Mouse (Mus musculus): ENCODE results near the gene Plekhh3. TPM values are rescaled to one million over a fixed set of nuclear protein-coding genes. Genes with fewer than 3 reads are reported as not detected.
A peak's percentile ranks its signal among the peaks of the same experiment; 100 is the strongest.

Plekhh3 gene
- total RNA-seq, 1 experiment from 2014 or later = 0.81 TPM

DNA sequence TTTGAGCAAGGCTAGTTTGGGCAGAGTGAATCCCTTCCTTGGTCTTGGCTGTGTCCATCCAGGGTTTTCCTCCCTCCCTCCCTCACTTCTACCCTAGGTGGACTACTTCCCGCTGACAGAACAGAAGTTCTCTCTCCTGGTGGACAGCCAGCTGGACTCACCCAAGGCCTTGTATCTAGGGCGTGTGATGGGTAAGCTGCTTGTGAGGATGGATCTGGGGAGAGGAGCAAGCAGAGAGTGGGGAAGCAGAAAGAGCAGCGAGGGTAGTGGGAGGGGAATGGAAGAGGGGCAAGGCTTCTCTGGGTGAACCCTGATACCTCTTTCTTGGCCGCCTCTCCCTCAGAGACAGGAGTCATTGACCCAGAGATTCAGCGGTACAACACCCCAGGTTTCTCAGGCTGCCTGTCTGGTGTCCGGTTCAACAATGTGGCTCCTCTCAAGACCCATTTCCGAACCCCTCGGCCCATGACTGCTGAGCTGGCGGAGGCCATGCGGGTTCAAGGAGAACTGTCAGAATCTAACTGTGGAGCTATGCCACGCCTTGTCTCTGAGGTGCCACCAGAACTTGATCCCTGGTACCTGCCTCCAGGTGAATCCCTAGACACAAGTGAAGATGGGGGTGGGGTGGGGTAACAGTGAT is 17.1 kb upstream of the Plekhh3 start:
- ATAC-seq (ENCODE audit: extremely low read depth, insufficient number of reproducible peaks, low FRiP score, poor library complexity, severe bottlenecking) = no peak

DNA sequence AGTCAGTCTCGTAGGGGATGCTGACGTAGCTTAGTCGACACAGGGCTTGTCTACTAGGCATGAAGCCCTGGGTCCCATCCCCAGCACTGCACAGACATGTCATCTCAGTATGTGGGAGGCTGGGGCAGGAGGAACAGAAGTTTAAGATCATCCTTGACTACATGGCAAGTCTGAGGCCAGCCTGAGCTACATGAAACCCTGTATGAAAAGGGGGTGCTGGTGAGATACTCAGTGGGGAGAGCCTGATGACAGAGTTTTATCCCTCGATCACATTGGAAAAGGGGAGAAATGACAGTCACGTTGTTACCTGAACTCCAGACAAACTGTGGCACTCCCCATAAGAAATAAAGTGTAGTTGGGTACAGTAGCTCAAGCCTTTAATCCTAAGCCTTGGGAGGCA is 16.4 kb upstream of the Plekhh3 start:
- no peak for ATAC-seq (ENCODE audit: extremely low read depth, insufficient number of reproducible peaks, low FRiP score, poor library complexity, severe bottlenecking)

GRCm38 (mm10) chr11:101186526-101187247 is 15.5 kb upstream of the Plekhh3 start:
- ATAC-seq (ENCODE audit: extremely low read depth, insufficient number of reproducible peaks, low FRiP score, poor library complexity, severe bottlenecking) = no peak

DNA sequence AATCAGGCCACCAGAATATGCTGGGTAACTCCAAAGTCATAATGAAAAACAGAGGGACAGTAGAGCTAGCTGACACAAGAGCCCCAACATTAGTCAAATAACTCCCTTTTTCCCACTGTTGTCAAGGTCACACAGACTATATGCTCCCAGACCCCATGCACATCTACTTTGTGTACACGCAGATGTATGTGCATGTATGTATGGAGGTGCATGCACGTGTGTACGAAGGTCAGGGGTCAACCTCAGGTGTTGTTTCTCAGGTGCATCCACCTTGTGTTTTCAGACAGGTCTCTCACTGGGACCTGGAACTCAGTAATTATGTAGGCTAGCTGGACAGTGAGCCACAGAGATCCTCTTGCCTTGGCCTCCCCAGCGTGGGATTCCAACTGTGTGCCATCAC is 14.3 kb upstream of the Plekhh3 start:
- ATAC-seq (ENCODE audit: extremely low read depth, insufficient number of reproducible peaks, low FRiP score, poor library complexity, severe bottlenecking) = no peak

- ATAC-seq (ENCODE audit: extremely low read depth, insufficient number of reproducible peaks, low FRiP score, poor library complexity, severe bottlenecking) = no peak
Observed at GRCm38 (mm10) chr11:101184984-101185383, 13.8 kb upstream of the Plekhh3 start.

DNA sequence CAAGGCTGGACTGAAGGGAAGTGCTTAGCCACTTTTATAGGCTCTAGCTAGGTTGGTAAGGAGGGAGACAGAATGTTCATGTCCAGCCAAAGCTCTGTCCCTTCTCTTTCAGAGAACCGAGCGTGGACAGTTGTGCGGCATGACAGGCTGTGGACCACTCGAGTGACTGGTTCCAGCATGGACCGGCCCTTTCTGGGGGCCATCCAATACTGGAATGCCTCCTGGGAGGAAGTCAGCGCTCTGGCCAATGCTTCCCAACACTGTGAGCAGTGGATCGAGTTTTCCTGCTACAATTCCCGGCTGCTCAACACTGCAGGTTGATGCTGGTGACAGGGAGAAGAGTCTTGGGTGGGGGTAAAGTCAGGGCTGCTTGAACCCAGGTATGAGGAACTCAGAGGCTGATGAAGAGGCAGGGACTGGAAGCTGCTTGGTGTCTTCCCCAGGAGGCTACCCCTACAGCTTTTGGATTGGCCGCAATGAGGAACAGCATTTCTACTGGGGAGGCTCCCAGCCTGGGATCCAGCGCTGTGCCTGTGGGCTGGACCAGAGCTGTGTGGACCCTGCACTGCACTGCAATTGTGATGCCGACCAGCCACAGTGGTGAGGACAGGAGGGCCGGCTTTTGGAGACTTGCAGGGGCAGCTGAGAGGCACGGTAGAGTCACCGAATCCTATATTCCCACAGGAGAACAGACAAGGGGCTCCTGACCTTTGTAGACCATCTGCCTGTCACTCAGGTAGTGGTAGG is 11.8 kb upstream of the Plekhh3 start:
- no peak for ATAC-seq (ENCODE audit: extremely low read depth, insufficient number of reproducible peaks, low FRiP score, poor library complexity, severe bottlenecking)

DNA sequence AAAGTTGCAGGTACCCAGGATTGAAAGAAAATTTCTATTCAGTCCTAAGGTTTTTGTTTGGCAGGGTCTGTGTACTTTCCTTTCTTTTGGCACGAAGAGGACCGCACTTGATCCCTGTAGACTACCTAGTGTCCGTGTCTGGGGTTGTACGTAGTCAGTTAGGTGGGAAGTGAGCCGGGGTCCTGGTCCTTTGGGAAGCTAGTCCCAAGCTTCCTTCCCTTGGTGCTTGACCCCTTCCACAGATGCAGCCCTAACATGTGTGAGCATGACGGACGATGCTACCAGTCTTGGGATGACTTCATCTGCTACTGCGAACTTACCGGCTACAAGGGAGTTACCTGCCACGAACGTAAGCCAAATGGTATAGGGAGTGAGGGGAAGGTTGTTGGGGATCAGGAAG is 10.8 kb upstream of the Plekhh3 start:
- no peak for ATAC-seq (ENCODE audit: extremely low read depth, insufficient number of reproducible peaks, low FRiP score, poor library complexity, severe bottlenecking)

DNA sequence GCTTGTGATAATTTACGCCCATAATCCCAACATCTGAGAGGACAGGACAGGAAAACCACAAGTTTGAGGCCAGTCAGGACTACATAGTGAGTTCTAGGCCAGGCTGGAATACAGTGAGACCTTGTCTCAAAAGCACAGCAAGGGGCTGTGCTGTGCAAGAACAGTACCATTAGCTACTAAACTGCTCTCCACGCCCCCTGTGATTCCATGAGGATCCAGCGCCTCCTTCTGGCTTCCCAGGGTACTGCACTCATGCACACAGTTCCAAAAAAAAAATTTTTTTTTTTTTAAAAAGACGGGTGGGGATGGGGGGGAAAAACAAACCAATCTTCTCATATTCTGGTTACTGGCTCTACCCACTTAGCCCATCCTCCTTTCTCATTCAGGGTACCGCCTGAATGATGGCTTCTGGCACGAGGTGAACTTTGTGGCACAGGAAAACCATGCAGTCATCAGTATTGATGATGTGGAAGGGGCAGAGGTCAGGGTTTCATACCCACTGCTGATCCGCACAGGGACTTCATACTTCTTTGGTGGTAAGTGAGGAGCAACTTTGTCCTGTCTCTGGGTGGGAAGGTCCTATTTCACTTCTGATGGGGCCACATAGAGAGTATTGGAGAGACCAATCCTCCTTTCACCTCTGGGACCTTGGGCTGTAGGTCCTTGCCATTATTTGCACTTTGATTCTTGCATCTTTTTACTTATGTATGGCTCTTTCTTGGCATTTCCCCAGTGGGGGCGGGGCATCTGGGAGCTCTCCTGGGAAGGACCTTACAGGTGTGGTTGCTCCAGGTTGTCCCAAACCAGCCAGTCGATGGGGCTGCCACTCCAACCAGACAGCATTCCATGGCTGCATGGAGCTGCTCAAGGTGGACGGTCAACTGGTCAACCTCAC is 9.9 kb upstream of the Plekhh3 start:
- ATAC-seq (ENCODE audit: extremely low read depth, insufficient number of reproducible peaks, low FRiP score, poor library complexity, severe bottlenecking) = no peak

GRCm38 (mm10) chr11:101180261-101180660 is 9.1 kb upstream of the Plekhh3 start:
- ATAC-seq (ENCODE audit: extremely low read depth, insufficient number of reproducible peaks, low FRiP score, poor library complexity, severe bottlenecking) = no peak

DNA sequence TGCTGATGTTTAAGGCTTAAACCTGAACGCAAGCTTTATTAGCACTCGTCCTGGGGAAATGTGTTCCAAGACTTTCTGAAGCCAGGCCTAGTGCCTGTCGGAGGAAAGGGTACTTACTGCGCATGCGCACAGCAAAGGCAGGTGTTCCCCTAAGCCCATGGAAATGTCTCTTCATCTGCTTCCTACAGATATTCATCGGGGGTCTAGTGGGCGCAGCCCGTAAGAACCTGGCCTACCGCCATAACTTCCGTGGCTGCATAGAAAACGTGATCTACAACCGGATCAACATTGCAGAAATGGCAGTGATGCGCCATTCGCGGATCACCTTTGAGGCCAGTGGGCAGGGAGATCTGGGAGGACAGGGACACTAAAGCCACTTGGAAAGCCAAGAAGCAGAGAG is 8.2 kb upstream of the Plekhh3 start:
- ATAC-seq (ENCODE audit: extremely low read depth, insufficient number of reproducible peaks, low FRiP score, poor library complexity, severe bottlenecking) = no peak

DNA sequence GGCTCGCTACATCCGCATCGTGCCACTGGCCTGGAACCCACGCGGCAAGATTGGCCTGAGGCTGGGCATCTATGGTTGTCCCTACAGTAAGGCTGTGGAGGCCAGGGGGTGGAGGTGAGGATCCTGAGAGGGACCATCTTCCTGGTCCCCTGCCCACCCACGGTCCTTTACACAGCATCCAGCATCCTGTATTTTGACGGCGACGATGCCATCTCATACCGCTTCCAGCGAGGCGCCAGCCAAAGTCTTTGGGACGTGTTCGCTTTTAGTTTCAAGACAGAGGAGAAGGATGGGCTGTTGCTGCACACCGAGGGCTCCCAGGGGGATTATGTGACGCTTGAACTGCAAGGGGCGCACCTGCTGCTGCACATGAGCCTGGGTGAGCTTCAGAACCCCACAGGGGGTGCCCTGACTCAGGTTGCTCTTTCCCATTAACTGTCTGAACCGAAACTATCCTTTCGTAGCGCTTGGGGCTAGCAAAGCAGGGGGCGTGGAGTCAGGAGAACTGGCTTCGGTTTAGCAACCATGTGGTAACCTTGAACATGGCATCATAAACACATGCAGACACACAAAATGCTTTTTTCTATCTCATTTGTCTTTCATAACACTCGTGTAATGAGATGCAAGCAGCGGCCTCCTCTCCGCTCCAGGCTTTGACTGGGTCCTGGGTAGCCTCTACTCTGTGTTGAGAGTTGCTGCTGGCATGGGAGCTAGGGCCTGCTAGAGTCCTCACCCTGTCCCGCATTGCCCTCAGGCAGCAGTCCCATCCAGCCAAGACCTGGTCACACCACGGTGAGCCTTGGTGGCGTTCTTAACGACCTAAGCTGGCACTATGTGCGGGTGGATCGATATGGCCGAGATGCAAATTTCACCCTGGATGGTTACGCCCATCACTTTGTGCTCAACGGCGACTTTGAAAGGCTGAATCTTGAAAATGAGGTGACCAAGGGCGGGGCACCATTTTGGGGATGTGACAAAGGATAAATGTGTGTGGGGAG is 7.2 kb upstream of the Plekhh3 start:
- ATAC-seq (ENCODE audit: extremely low read depth, insufficient number of reproducible peaks, low FRiP score, poor library complexity, severe bottlenecking) = no peak

GRCm38 (mm10) chr11:101176933-101177773 is 6.0 kb upstream of the Plekhh3 start:
- peak; percentile 53 for ATAC-seq (ENCODE audit: extremely low read depth, insufficient number of reproducible peaks, low FRiP score, poor library complexity, severe bottlenecking)

DNA sequence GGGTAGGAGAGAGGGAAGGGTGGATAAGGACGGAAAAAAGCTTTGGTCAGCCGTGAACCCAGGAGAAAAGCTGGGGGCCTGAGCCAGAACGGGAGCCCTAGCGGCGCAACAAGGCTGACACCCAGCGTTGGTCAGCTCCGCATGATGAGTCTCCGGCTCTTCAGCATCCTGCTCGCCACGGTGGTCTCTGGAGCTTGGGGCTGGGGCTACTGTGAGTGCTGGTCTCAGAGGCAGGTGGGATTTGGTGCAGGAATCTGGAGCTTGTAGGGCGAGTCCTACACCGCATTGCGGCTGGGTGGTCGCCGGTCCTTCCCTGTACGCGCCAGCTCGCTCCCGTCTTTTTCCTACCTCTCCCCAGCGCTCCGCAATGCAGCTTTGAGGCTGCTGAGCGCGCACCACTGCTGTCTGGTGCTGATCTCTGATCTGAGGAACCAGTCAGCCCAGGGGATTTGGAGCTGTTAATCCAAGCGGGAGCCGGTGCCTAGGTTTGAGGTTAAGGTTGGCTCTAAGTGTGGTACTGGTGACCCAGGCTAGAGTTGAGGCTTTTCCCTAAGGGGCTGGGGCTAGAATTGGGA is 5.1 kb upstream of the Plekhh3 start:
- ATAC-seq (ENCODE audit: extremely low read depth, insufficient number of reproducible peaks, low FRiP score, poor library complexity, severe bottlenecking) = no peak

DNA sequence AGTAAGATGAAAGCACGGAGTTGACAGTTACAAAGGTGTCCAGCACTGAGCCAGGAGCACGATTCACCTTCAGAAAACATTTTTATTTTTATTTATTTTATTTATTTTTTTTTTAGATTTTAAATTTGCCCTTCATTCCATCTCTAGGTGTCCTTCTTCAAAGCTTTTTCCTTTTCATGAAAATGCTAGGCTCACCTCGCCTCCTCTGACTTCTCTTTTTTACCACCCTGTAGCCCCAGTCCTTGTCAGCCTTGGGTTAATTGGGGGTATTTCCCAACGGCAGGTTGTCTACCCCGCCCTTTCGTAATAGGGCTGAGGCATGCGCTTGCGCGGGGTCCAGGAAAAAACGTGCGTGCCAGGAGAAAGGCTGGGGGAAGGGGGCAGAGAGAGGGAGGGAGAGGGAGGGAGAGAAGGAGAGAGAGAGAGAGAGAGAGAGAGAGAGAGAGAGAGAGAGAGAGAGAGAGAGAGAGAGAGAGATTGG is 4.5 kb upstream of the Plekhh3 start:
- ATAC-seq (ENCODE audit: extremely low read depth, insufficient number of reproducible peaks, low FRiP score, poor library complexity, severe bottlenecking) = no peak

DNA sequence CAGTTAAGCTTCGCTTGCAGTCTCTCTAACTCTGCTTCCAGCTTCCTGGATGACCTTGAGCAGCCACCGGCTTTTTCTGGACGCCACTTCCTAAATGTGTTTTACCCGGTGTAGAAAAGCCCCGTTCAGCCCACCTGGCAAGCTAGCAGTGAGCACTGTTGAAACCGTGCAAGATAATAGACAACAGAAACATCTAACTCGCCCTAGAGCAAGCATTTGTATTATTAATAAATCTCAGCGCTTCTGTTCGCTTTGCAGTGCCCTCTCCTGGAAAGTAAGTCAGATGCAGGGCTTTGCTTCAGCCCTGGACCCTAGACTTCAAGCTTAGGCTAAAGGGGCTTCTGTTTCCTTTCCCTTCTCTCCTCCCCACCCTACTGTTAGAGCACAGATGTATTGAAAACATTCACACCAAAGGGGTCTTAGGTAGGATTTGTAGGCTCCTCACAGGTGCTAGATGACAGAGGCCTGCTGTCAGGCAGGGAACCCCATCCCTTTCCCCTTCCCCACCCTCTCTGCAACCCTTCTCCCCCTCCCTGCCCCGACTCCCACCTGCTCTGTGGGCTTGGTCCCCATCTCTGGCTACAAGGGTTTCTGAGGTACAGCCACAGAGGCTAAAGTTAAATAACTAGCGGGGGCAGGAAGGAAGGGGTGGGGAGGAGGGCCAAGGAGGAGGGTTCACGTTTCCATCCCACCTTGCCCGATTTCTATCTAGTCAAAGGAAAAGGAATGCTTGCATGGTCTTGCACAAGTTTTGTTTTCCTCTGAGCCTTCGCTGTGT is 3.9 kb upstream of the Plekhh3 start, which contains the start of gene Ccr10:
Gene Ccr10, minus strand, starts transcription at position 593 of the 778 bp plus-strand sequence.
- no peak for ATAC-seq (ENCODE audit: extremely low read depth, insufficient number of reproducible peaks, low FRiP score, poor library complexity, severe bottlenecking)

- no peak for ATAC-seq (ENCODE audit: extremely low read depth, insufficient number of reproducible peaks, low FRiP score, poor library complexity, severe bottlenecking)
Observed at GRCm38 (mm10) chr11:101174389-101174745, 3.2 kb upstream of the Plekhh3 start.
